Mouse (Mus musculus): ENCODE results near the gene Plekhg5. TPM values are rescaled to one million over a fixed set of nuclear protein-coding genes. Genes with fewer than 3 reads are reported as not detected.

The Plekhg5 gene
- polyA plus RNA-seq, 1 experiment from 2014 or later, result 8.2 TPM

DNA sequence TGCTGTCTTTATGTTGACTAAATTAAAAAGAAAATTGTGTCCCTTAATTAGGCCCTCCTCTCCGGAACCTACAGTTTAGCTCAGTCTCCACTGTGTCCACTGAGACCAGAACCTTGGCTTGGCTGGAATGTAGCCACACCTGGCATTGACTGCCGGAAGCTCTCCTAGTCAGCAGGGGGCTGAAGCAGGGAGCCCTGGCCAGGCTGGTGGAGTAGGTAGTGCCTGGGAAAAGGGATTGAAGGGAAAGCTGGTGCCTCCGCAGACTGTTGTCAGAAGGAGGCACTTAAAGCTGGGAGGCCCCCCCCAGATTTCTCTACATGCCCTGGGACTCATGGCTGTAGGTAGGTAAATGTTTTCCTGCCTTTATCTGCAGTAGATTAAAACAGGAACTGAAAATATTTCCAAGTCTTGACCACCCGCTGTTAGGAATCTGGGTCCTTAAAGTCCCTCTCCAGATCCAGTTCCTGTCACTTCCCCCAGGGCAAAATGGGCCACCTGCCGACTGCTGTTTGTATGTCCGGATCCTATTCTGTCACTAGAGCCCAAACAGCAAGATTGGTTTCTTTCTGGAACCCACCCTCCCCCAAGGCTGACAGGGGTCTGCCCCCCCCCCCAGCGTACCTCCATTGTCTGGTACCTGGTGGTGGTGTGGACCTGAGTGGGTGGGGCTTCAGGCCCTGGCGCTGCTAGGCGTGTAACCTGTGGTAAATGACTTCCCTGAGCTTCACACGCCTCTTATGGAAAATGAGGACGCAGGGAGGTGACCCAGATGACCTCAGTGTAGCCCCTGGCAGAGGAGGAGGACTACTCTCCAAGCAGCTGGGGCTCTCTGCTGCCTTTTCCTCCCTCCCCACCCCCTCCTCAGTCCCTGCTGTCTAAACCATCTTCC is 25.9 kb downstream of the Plekhg5 start:
- no peaks in the 10 kb centered on the region for H3K27me3 ChIP-seq (ENCODE audit: control insufficient read depth, insufficient read depth, low read length)
- no peak overlapping the region for H3K4me3 ChIP-seq (ENCODE audit: low read depth, low read length)
- DNase-seq (ENCODE audit: low spot score), result no peak
- 22% methylated on average over 11 of the region's 11 CpGs for WGBS
- H3K9me3 ChIP-seq (ENCODE audit: control insufficient read depth, low read length), result no peaks in the 10 kb centered on the region
- no peak overlapping the region for H3K4me2 ChIP-seq (ENCODE audit: low read depth, low read length, severe bottlenecking)
- no peak for ATAC-seq (replicated peaks; ENCODE audit: low FRiP score)
- no peak overlapping the region for H3K9ac ChIP-seq (ENCODE audit: low read length)
- H3K4me1 ChIP-seq (replicated peaks; ENCODE audit: control insufficient read depth, insufficient read depth, low read length), result peaks cover 4% of the 10 kb centered on the region; the same call in 1 of the 2 replicates
- no peak overlapping the region for H3K27ac ChIP-seq (ENCODE audit: low read depth, low read length)
- H3K36me3 ChIP-seq (ENCODE audit: control insufficient read depth, insufficient read depth, low read length), result no peaks in the 10 kb centered on the region

DNA sequence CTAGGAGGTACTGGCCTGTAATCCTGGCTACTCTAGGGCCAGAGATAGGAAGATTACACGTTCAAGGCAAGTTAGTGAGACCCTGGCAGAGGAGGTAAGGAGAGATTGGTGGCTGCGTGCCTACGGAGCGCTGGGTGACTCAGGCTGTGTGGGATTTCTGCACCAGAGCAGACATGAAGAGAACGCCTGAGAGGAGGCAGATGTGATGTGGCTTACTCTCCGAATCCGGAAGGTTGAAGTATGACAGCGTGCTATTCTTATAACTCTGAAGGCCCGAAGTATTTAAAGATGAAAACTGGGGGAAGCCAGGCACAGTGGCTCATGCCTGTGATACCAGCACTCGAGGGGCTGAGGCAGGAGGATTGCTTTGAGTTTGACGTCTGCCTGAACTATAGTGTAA is 28.2 kb downstream of the Plekhg5 start:
- no peaks in the 10 kb centered on the region for H3K27me3 ChIP-seq (ENCODE audit: control insufficient read depth, insufficient read depth, low read length)
- no peaks in the 10 kb centered on the region for H3K9me3 ChIP-seq (ENCODE audit: control insufficient read depth, low read length)
- no peak overlapping the region for H3K9ac ChIP-seq (ENCODE audit: low read length)
- H3K4me2 ChIP-seq (ENCODE audit: low read depth, low read length, severe bottlenecking), result no peak overlapping the region
- H3K4me1 ChIP-seq (replicated peaks; ENCODE audit: control insufficient read depth, insufficient read depth, low read length), result peaks cover 4% of the 10 kb centered on the region; the same call in 1 of the 2 replicates
- ATAC-seq (replicated peaks; ENCODE audit: low FRiP score) (no peak), DNase-seq (ENCODE audit: low spot score) (no peak)
- 79% methylated on average over 11 of the region's 11 CpGs for WGBS
- no peaks in the 10 kb centered on the region for H3K36me3 ChIP-seq (ENCODE audit: control insufficient read depth, insufficient read depth, low read length)
- no peak overlapping the region for H3K4me3 ChIP-seq (ENCODE audit: low read depth, low read length)
- H3K27ac ChIP-seq (ENCODE audit: low read depth, low read length), result no peak overlapping the region

DNA sequence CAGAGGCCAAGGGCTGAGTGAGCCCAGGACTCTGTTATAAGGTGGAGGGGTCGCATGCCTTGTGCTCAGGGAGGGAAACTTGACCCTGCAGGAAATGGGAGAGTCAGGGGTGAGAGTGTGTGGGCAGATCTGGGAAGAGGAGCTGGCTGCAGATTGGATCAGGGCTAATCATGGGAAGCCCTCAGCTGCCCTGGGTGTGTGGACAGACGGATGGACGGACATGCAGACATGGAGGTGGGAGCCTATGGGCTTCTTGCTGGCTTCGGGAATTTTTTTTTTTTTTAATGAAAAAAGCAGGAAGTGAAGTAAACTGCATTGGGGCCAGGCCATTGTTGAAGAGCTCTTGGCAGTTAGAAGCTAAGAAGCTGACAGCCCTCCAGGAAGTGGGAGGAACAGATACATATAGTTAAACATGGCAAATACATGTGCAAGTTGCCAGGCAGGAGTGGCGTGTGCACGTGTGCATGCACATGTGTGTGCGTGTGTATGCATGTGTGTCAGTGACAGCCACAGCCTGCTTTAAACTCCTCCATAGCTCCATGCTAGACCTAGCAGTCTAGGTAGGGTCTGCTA is 28.9 kb downstream of the Plekhg5 start:
- H3K4me3 ChIP-seq (ENCODE audit: low read depth, low read length), result no peak overlapping the region
- no peak for DNase-seq (ENCODE audit: low spot score)
- WGBS, result 74% methylated on average over 7 of the region's 7 CpGs
- no peak overlapping the region for H3K4me2 ChIP-seq (ENCODE audit: low read depth, low read length, severe bottlenecking)
- H3K9ac ChIP-seq (ENCODE audit: low read length), result no peak overlapping the region
- no peaks in the 10 kb centered on the region for H3K9me3 ChIP-seq (ENCODE audit: control insufficient read depth, low read length)
- no peaks in the 10 kb centered on the region for H3K36me3 ChIP-seq (ENCODE audit: control insufficient read depth, insufficient read depth, low read length)
- no peaks in the 10 kb centered on the region for H3K27me3 ChIP-seq (ENCODE audit: control insufficient read depth, insufficient read depth, low read length)
- peaks cover 4% of the 10 kb centered on the region; the same call in 1 of the 2 replicates for H3K4me1 ChIP-seq (replicated peaks; ENCODE audit: control insufficient read depth, insufficient read depth, low read length)
- ATAC-seq (replicated peaks; ENCODE audit: low FRiP score), result no peak
- H3K27ac ChIP-seq (ENCODE audit: low read depth, low read length), result no peak overlapping the region

DNA sequence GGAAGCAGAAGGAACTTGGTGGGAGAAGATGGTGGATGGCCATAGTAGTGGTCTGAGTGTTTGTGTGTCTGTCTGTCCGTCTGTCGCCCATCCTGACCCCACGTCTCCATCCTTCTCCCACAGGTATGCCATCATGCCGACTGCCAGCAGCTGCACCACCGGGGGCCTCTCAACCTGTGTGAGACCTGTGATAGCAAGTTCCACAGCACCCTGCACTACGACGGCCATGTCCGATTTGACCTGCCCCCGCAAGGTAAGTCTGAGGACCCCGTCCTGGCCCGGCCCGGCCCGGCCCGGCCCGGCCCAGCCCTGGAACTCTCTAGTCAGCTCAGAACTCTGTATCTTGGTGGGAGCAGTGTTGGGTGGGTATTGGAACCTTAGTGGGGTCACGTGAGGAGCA is 29.6 kb downstream of the Plekhg5 start:
- Histone ChIP-seq H3K27me3 (ENCODE audit: control insufficient read depth, insufficient read depth, low read length) (no peaks in the 10 kb centered on the region), H3K9me3 (ENCODE audit: control insufficient read depth, low read length) (no peaks in the 10 kb centered on the region), H3K4me1 (replicated peaks; ENCODE audit: control insufficient read depth, insufficient read depth, low read length) (0 out of 2 replicates have a peak, but pooled peaks cover 3% of the 10 kb centered on the region), H3K4me2 (ENCODE audit: low read depth, low read length, severe bottlenecking) (no peak overlapping the region), H3K36me3 (ENCODE audit: control insufficient read depth, insufficient read depth, low read length) (no peaks in the 10 kb centered on the region), H3K4me3 (ENCODE audit: low read depth, low read length) (no peak overlapping the region), H3K27ac (ENCODE audit: low read depth, low read length) (no peak overlapping the region), H3K9ac (ENCODE audit: low read length) (no peak overlapping the region)
- DNase-seq (ENCODE audit: low spot score) (no peak), ATAC-seq (replicated peaks; ENCODE audit: low FRiP score) (no peak)
- WGBS, result 95% methylated on average over 16 of the region's 16 CpGs

DNA sequence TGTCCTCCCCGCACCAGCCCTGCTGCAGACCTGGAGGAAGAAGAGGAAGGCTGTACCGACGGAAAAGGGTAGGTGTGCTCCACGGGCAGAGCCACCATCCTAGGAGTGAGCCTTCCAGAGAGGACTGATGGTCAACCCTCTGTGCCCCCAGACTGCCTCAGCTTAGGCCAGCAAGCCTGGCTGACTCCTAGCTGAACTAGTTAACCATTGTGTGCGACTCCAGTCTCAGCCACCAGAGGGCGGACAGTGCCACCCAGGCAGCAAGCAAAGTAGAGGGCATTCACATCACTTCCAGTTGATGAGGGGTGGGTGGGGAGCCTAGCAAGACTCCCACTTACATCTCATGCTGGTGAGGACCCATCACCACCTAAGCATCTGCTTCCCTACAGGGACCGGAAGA is 30.7 kb downstream of the Plekhg5 start:
- Histone ChIP-seq H3K4me2 (ENCODE audit: low read depth, low read length, severe bottlenecking) (no peak overlapping the region), H3K9ac (ENCODE audit: low read length) (no peak overlapping the region), H3K4me3 (ENCODE audit: low read depth, low read length) (no peak overlapping the region), H3K4me1 (replicated peaks; ENCODE audit: control insufficient read depth, insufficient read depth, low read length) (peaks cover 5% of the 10 kb centered on the region; the same call in 1 of the 2 replicates), H3K27me3 (ENCODE audit: control insufficient read depth, insufficient read depth, low read length) (peaks cover 2% of the 10 kb centered on the region; the same call in 1 of the 2 replicates), H3K9me3 (ENCODE audit: control insufficient read depth, low read length) (no peaks in the 10 kb centered on the region), H3K27ac (ENCODE audit: low read depth, low read length) (no peak overlapping the region), H3K36me3 (ENCODE audit: control insufficient read depth, insufficient read depth, low read length) (no peaks in the 10 kb centered on the region)
- DNase-seq (ENCODE audit: low spot score) (peak; percentile 86), ATAC-seq (replicated peaks; ENCODE audit: low FRiP score) (no peak)
- 36% methylated on average over 7 of the region's 7 CpGs for WGBS

DNA sequence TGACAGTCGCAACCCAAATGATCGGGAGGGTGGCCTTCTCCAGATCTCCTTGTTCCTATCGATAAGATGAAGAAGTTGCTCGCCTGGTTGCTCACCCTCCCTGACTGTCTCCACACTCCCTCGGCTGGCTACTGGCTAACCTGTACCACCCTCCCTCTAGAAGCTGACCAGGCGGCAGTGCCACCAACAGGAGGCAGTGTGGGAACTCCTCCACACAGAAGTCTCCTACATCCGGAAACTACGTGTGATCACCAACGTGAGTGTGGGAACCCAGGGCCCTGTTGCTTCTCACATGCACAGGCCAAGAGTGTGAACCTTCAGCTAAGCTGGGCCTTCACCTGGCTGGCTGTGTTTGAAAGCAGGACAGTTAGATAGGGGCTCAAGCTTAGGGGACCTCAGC is 34.4 kb downstream of the Plekhg5 start:
- Histone ChIP-seq H3K36me3 (ENCODE audit: control insufficient read depth, insufficient read depth, low read length) (no peaks in the 10 kb centered on the region), H3K27ac (ENCODE audit: low read depth, low read length) (no peak overlapping the region), H3K4me2 (ENCODE audit: low read depth, low read length, severe bottlenecking) (0 out of 2 replicates have a peak overlapping the region, but pooled peaks have one; percentile 87), H3K9me3 (ENCODE audit: control insufficient read depth, low read length) (no peaks in the 10 kb centered on the region), H3K27me3 (ENCODE audit: control insufficient read depth, insufficient read depth, low read length) (peaks cover 2% of the 10 kb centered on the region; the same call in 1 of the 2 replicates), H3K4me3 (ENCODE audit: low read depth, low read length) (no peak overlapping the region), H3K4me1 (replicated peaks; ENCODE audit: control insufficient read depth, insufficient read depth, low read length) (peaks cover 10% of the 10 kb centered on the region; the same call in 1 of the 2 replicates), H3K9ac (ENCODE audit: low read length) (no peak overlapping the region)
- ATAC-seq (replicated peaks; ENCODE audit: low FRiP score) (0 out of 2 replicates have a peak, but pooled peaks have one; percentile 9), DNase-seq (ENCODE audit: low spot score) (no peak)
- WGBS, result 52% methylated on average over 9 of the region's 9 CpGs

DNA sequence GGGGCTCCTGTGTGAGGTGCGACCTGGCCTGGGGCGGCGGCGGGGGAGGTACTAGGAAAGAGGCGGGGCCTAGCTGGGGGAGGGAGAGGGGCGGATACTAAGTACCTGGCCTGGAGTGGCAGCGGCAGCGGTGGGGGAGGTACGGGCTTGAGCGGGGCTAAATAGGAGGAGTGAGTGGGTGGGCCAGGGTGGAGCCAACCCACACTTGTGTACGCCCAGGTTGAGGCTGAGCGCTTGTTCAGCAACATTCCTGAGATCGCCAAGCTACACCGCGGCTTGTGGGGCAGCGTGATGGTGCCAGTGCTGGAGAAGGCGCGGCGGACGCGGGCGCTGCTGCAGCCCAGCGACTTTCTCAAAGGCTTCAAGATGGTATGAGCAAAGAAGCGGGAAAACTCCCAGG is 35.2 kb downstream of the Plekhg5 start:
- Histone ChIP-seq H3K36me3 (ENCODE audit: control insufficient read depth, insufficient read depth, low read length) (no peaks in the 10 kb centered on the region), H3K9ac (ENCODE audit: low read length) (peak overlapping the region; percentile 58), H3K4me3 (ENCODE audit: low read depth, low read length) (peak overlapping the region; percentile 35), H3K4me2 (ENCODE audit: low read depth, low read length, severe bottlenecking) (peak overlapping the region; percentile 87), H3K4me1 (replicated peaks; ENCODE audit: control insufficient read depth, insufficient read depth, low read length) (peaks cover 10% of the 10 kb centered on the region; the same call in 1 of the 2 replicates), H3K9me3 (ENCODE audit: control insufficient read depth, low read length) (no peaks in the 10 kb centered on the region), H3K27me3 (ENCODE audit: control insufficient read depth, insufficient read depth, low read length) (peaks cover 2% of the 10 kb centered on the region; the same call in 1 of the 2 replicates), H3K27ac (ENCODE audit: low read depth, low read length) (no peak overlapping the region)
- peak; percentile 63 for ATAC-seq (replicated peaks; ENCODE audit: low FRiP score)
- DNase-seq (ENCODE audit: low spot score), result peak; percentile 77
- 2% methylated on average over 23 of the region's 24 CpGs for WGBS

DNA sequence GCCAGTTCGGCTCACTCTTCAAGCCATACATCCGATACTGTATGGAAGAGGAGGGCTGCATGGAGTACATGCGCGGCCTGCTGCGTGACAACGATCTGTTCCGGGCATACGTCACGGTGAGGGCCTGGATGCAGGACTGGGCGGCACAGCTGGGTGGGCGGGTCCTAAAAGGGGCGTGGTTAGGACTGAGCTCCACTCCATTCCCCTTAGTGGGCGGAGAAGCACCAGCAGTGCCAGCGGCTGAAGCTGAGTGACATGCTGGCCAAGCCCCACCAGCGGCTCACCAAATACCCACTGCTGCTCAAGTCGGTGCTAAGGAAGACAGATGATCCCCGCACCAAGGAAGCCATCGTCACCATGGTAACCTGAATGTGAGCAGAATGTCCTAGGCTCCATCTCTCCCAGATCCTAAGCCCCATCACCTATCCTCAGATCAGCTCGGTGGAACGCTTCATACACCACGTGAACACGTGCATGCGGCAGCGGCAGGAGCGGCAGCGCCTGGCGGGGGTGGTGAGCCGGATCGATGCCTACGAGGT is 35.7 kb downstream of the Plekhg5 start:
- peak; percentile 95 for ATAC-seq (replicated peaks; ENCODE audit: low FRiP score)
- 5% methylated on average over 30 of the region's 30 CpGs for WGBS
- Histone ChIP-seq H3K4me1 (replicated peaks; ENCODE audit: control insufficient read depth, insufficient read depth, low read length) (peaks cover 10% of the 10 kb centered on the region; the same call in 1 of the 2 replicates), H3K27ac (ENCODE audit: low read depth, low read length) (no peak overlapping the region), H3K36me3 (ENCODE audit: control insufficient read depth, insufficient read depth, low read length) (no peaks in the 10 kb centered on the region), H3K4me2 (ENCODE audit: low read depth, low read length, severe bottlenecking) (peak overlapping the region; percentile 87), H3K27me3 (ENCODE audit: control insufficient read depth, insufficient read depth, low read length) (peaks cover 2% of the 10 kb centered on the region; the same call in 1 of the 2 replicates), H3K4me3 (ENCODE audit: low read depth, low read length) (peak overlapping the region; percentile 35), H3K9me3 (ENCODE audit: control insufficient read depth, low read length) (no peaks in the 10 kb centered on the region), H3K9ac (ENCODE audit: low read length) (peak overlapping the region; percentile 58)
- DNase-seq (ENCODE audit: low spot score), result peak; percentile 95
